Mouse (Mus musculus) heart, embryonic 12.5 days (tissue): Measurements from ENCODE around the gene Mgea5. TPM values are rescaled to one million over a fixed set of nuclear protein-coding genes. Genes with fewer than 3 reads are reported as not detected.

ENCODE experiments used
- ATAC-seq: fragments of 200-750 bp; cut with Nextera tagmentation; 2 replicates; pipeline ENCODE4 v1.8.0; 2017; ENCODE audit warnings: moderate TSS enrichment, moderate library complexity; ENCODE audit not compliant: insufficient number of reproducible peaks, low FRiP score
- H3K27ac ChIP-seq: fragments of 300-500 bp; sonication (generic); 2 replicates; pipeline ENCODE4 v1.5.1; 2016; ENCODE audit warnings: mild to moderate bottlenecking, moderate library complexity; ENCODE audit not compliant: poor library complexity, severe bottlenecking
- H3K27me3 ChIP-seq: fragments of 300-500 bp; sonication (generic); replicated peaks from 2 replicates; pipeline ENCODE4 v1.6.1; 2016; ENCODE audit warnings: mild to moderate bottlenecking, moderate library complexity
- H3K36me3 ChIP-seq: fragments of 300-500 bp; sonication (generic); 2 replicates; pipeline ENCODE4 v1.6.1; 2016; ENCODE audit warnings: mild to moderate bottlenecking, moderate library complexity
- H3K4me1 ChIP-seq: fragments of 300-500 bp; sonication (generic); replicated peaks from 2 replicates; pipeline ENCODE4 v1.6.1; 2016; ENCODE audit warnings: mild to moderate bottlenecking
- H3K4me2 ChIP-seq: fragments of 300-500 bp; sonication (generic); 2 replicates; pipeline ENCODE4 v1.6.1; 2016; ENCODE audit warnings: mild to moderate bottlenecking, moderate library complexity
- H3K4me3 ChIP-seq: fragments of 300-500 bp; sonication (generic); 2 replicates; pipeline ENCODE4 v1.5.1; 2016; ENCODE audit warnings: mild to moderate bottlenecking
- H3K9ac ChIP-seq: fragments of 300-500 bp; sonication (generic); 2 replicates; pipeline ENCODE4 v1.6.1; 2016; ENCODE audit warnings: mild to moderate bottlenecking, moderate library complexity
- H3K9me3 ChIP-seq: fragments of 300-500 bp; sonication (generic); replicated peaks from 2 replicates; pipeline ENCODE4 v1.6.1; 2016; ENCODE audit warnings: mild to moderate bottlenecking, moderate library complexity
- WGBS: fragments of 180-500 bp; shearing (Covaris S2); methylation state at CpG from one replicate; pipeline ENCODE4 v1.1.7; 2016; 5-methylcytosine and 5-hydroxymethylcytosine counted together
- polyA plus RNA-seq: library from polyadenylated mRNA; unstranded; fragments of >200 nt; fragmentation: Nextera tagmentation; extraction: Ambion mirVana; gene quantifications from 2 replicates; pipeline ENCODE4 v1.2.1, GENCODE M21; 2016

Mgea5 gene
- polyA plus RNA-seq, 1 experiment from 2014 or later, result 51.7 TPM

DNA sequence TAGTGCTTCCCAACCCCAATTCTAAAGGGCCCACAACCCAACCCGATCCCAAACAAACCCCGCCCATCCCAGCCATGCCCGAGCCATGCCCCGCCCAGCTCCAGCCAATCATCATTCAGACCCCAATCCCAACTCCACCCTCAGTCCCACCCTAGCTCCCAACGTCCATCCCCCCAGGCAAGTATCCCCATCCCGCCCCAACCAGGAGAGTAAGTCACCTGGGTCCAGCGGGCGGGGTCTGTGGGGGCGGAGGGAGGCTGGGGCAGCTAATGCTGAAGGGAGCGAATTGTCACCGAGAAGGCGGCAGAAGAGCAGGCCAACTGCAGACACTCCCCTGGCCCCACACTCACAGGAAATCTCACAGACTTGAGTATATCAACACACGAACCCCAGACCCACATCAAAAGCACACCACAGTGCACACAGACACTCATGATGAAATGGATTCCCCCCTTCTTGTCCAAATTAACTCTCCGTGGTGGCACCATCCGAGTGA lies 12.5 kb upstream of the Mgea5 start:
- no peak overlapping the region for H3K27ac ChIP-seq
- peak overlapping the region; percentile 58 for H3K4me2 ChIP-seq
- ATAC-seq, result peak; percentile 57; the same call in 1 of the 2 replicates
- peaks cover 9% of the 10 kb centered on the region; the same call in 1 of the 2 replicates for H3K4me1 ChIP-seq
- peak overlapping the region; percentile 13; the same call in 1 of the 2 replicates for H3K4me3 ChIP-seq
- peaks cover 3% of the 10 kb centered on the region for H3K27me3 ChIP-seq
- peak overlapping the region; percentile 49; the same call in 1 of the 2 replicates for H3K9ac ChIP-seq
- H3K9me3 ChIP-seq, result no peaks in the 10 kb centered on the region
- H3K36me3 ChIP-seq, result no peaks in the 10 kb centered on the region
- 15% methylated on average over 15 of the region's 15 CpGs for WGBS

DNA sequence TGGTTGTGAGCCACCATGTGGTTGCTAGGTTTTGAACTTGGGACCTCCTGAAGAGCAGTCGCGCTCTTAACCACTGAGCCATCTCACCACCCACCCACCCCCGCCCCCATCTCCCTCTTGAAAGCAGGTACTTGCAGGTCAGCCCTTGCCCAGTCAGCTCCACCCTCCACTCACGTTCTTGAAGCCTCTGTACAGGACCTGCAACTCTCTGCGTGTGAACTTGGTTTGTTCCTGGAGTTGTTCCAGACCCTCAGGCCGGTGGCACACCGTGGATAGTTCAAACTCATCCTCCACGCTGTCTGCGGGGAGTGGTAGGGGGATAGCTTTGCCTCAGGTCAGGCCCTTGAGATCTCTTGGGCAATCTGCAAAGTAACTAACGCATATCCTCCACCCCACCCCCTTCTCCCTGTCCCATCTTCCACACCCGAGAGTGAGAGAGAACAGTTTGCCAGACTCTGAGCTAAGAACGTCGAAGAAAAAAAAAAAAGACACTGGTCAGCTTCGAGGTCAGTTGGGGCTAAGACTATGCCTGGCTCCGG lies 11.8 kb upstream of the Mgea5 start:
- Histone ChIP-seq H3K4me1 (peaks cover 9% of the 10 kb centered on the region; the same call in 1 of the 2 replicates), H3K27me3 (peaks cover 3% of the 10 kb centered on the region), H3K4me3 (peak overlapping the region; percentile 13; the same call in 1 of the 2 replicates), H3K36me3 (no peaks in the 10 kb centered on the region), H3K27ac (no peak overlapping the region), H3K4me2 (peak overlapping the region; percentile 58), H3K9ac (no peak overlapping the region), H3K9me3 (no peaks in the 10 kb centered on the region)
- no peak for ATAC-seq
- WGBS, result 28% methylated on average over 15 of the region's 15 CpGs

DNA sequence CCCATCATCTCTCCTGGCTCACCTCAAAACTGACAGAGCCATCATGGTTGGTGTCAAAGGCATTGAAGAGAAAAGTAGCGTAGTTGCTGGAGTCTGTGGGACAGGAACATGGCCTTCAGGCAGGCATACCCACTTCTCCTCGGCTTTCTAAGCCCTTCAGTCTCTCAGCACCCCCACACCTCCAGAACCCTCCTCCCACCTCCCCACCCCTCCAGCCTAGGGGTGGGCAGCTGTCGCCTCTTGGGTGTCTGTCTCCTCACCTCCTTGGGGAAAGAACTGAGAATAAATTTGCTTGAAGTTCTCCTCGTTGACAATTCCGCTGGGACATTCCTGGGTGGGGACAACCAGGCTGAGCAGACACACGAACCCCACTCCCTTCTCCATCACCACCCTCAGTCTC lies 11.1 kb upstream of the Mgea5 start:
- no peak overlapping the region for H3K9ac ChIP-seq
- H3K27me3 ChIP-seq, result peaks cover 3% of the 10 kb centered on the region
- no peaks in the 10 kb centered on the region for H3K36me3 ChIP-seq
- peaks cover 9% of the 10 kb centered on the region; the same call in 1 of the 2 replicates for H3K4me1 ChIP-seq
- no peak overlapping the region for H3K4me2 ChIP-seq
- no peaks in the 10 kb centered on the region for H3K9me3 ChIP-seq
- H3K27ac ChIP-seq, result no peak overlapping the region
- no peak for ATAC-seq
- H3K4me3 ChIP-seq, result no peak overlapping the region
- 61% methylated on average over 6 of the region's 6 CpGs for WGBS

DNA sequence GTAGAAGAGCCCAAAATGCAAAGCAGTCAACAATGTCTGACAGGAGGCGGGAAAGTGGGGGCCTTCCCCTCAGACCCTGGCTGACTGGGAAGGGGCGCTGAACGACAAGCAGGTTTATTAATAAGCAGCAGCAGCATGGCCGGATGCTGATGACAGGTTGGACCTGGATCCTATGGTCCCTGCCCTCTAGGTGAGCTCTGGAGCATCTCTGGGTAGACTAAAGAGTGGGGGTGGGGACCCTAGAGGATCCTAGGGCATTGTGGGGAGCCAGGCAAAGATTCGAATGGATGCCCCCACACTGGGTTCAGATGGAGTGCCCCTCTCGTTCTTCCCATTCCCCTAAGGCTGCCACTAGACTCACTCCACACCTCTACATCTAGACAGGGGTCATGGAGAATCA lies 8.8 kb upstream of the Mgea5 start:
- H3K36me3 ChIP-seq, result no peaks in the 10 kb centered on the region
- 75% methylated on average over 6 of the region's 6 CpGs for whole genome bisulfite sequencing
- H3K27ac ChIP-seq, result no peak overlapping the region
- H3K4me2 ChIP-seq, result no peak overlapping the region
- H3K27me3 ChIP-seq, result peaks cover 3% of the 10 kb centered on the region
- no peaks in the 10 kb centered on the region for H3K9me3 ChIP-seq
- H3K9ac ChIP-seq, result no peak overlapping the region
- peaks cover 9% of the 10 kb centered on the region; the same call in 1 of the 2 replicates for H3K4me1 ChIP-seq
- H3K4me3 ChIP-seq, result no peak overlapping the region
- no peak for ATAC-seq

DNA sequence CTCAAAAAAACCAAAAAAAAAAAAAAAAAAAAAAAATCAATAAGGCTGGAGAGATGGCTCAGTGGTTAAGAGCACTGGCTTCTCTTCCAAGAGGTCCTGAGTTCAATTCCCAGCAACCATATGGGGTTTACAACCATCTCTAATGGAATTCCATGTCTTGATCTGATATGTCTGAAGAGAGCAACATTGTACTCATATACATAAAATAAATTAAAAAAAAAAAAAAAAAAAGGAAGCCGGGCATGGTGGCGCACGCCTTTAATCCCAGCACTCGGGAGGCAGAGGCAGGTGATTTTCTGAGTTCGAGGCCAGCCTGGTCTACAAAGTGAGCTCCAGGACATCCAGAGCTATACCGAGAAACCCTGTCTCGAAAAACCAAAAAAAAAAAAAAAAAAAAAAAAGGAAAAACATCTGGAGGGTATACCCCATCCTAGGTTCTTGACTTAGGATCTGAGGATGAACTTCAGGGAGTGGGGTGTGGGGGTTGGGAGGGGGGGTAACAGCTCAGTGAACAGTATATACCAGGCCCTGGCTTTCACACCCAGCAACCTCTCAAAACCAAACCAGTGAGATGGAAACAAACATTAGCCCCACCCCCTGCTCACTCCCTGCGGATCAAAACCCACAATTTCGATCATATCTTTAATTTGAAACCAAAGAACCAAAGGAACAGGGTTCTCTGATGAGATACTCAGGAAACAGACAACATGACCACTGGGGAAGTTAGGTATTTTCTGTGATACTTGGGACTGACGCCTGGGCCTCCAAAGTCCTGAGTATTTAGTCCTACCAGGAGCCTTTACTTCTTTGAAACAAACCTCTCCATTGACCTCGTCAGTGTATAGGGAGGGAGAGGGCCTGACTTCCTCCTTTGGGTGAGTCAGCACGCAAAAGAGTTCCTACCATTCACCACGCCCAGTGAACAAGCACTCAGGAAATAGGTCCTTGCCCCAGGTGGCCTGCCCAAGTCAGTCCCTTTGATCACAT lies 6.5 kb upstream of the Mgea5 start:
- WGBS, result 75% methylated on average over 13 of the region's 13 CpGs
- ATAC-seq, result peak; percentile 90
- H3K4me2 ChIP-seq, result no peak overlapping the region

DNA sequence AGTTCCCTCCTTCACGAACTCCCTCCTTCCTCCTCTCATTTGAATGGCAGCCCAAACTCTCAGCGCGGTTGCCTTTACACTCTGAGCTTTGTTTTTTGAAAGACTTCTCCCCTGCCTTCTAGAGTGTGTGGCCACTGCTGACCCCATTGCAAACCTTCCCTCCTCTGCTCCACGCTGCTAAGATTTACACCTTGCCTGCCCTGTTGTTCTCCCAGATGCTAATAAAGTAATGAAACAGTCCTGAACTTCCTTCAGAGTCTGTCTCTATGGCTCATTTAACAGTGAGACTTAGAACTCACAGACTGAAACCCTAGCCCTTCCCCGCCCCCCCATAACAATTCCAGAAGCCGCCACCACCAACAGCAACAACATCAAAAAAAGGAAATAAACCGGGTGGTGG lies 5.7 kb upstream of the Mgea5 start:
- Histone ChIP-seq H3K4me2 (no peak overlapping the region), H3K4me3 (no peak overlapping the region), H3K27ac (no peak overlapping the region), H3K9me3 (no peaks in the 10 kb centered on the region), H3K27me3 (no peaks in the 10 kb centered on the region), H3K4me1 (peaks cover 5% of the 10 kb centered on the region; the same call in 1 of the 2 replicates), H3K9ac (no peak overlapping the region), H3K36me3 (no peaks in the 10 kb centered on the region)
- no peak for ATAC-seq
- 80% methylated on average over 7 of the region's 7 CpGs for whole genome bisulfite sequencing

More for the DNA sequence above, 6.5 kb upstream of the Mgea5 start:
- H3K27ac ChIP-seq, result no peak overlapping the region
- no peaks in the 10 kb centered on the region for H3K9me3 ChIP-seq
- H3K4me1 ChIP-seq, result peaks cover 5% of the 10 kb centered on the region; the same call in 1 of the 2 replicates
- H3K36me3 ChIP-seq, result no peaks in the 10 kb centered on the region
- no peak overlapping the region for H3K4me3 ChIP-seq
- no peaks in the 10 kb centered on the region; the same call in 1 of the 2 replicates for H3K27me3 ChIP-seq
- no peak overlapping the region for H3K9ac ChIP-seq

DNA sequence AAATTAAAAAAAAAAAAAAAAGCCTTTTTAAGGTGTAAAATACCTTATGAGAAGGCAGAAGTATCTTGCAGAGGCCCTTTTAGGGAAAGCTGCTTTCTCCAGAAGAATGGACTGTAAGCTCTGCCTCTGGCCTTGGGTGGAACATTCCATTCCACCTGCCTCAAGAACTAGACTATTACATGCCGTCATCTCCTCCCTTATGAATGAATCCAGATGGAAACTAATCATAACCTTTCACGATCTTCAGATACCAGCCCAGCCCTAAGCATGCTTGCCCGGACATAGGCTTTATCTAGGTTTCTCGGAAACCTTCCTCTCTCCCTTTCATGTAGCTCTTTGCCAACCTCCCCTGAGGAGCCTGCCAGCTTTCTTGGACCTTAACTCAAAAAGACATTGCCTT lies 4.7 kb upstream of the Mgea5 start:
- no peak overlapping the region for H3K27ac ChIP-seq
- WGBS, result 41% methylated on average over 4 of the region's 4 CpGs
- no peak overlapping the region for H3K4me2 ChIP-seq
- no peak overlapping the region for H3K4me3 ChIP-seq
- H3K36me3 ChIP-seq, result no peaks in the 10 kb centered on the region
- H3K27me3 ChIP-seq, result no peaks in the 10 kb centered on the region
- H3K9ac ChIP-seq, result no peak overlapping the region
- H3K4me1 ChIP-seq, result peaks cover 8% of the 10 kb centered on the region
- no peak for ATAC-seq
- no peaks in the 10 kb centered on the region for H3K9me3 ChIP-seq

DNA sequence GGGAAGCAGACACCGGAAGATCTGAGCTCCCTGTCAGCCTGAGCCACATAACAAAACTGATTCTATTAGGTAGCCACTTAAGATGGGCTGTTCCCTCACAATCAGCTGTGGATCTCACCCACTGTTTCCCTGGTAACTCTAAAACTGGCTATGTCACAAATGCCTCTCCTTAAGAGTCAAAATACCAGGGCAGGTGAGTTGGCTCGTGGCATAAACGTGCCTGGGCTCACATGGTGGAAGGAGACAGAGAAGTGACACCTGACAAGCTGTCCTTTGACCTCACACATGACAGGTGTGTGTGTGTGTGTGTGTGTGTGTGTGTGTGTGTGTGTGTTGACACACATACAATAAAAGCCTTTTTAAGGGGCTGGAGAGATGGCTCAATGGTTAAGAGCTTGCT lies 3.8 kb upstream of the Mgea5 start:
- ATAC-seq, result no peak
- no peak overlapping the region for H3K4me2 ChIP-seq
- no peak overlapping the region for H3K27ac ChIP-seq
- no peak overlapping the region for H3K4me3 ChIP-seq
- H3K9me3 ChIP-seq, result no peaks in the 10 kb centered on the region
- peaks cover 3% of the 10 kb centered on the region; the same call in 1 of the 2 replicates for H3K4me1 ChIP-seq
- WGBS, result 80% methylated on average over 3 of the region's 3 CpGs
- H3K36me3 ChIP-seq, result no peaks in the 10 kb centered on the region
- no peak overlapping the region for H3K9ac ChIP-seq
- H3K27me3 ChIP-seq, result no peaks in the 10 kb centered on the region

DNA sequence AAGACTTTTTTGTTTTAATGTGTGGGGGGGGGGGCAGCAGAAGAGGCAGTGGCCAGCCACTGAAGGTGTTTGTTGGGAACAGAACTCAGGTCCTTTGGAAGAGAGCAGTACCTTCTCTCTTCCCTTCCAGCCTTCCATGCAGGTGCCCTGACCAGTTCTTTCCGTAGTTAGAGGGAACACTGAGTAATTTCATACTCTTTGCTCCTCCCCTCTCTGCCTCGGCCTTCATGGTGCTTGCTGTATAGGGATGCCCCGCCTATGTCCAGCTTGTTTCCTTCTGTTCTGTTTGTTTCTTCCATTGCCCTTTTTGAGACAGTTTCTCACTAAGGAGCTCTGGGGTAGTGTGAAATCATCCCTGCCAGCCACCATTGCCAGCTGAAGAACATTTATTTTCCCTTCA lies 1.8 kb upstream of the Mgea5 start:
- Histone ChIP-seq H3K36me3 (peaks cover 5% of the 10 kb centered on the region; the same call in 1 of the 2 replicates), H3K9me3 (no peaks in the 10 kb centered on the region), H3K4me1 (peaks cover 16% of the 10 kb centered on the region), H3K4me2 (no peak overlapping the region), H3K4me3 (no peak overlapping the region), H3K27me3 (no peaks in the 10 kb centered on the region), H3K9ac (no peak overlapping the region), H3K27ac (no peak overlapping the region)
- no peak for ATAC-seq
- 68% methylated on average over 3 of the region's 3 CpGs for WGBS

DNA sequence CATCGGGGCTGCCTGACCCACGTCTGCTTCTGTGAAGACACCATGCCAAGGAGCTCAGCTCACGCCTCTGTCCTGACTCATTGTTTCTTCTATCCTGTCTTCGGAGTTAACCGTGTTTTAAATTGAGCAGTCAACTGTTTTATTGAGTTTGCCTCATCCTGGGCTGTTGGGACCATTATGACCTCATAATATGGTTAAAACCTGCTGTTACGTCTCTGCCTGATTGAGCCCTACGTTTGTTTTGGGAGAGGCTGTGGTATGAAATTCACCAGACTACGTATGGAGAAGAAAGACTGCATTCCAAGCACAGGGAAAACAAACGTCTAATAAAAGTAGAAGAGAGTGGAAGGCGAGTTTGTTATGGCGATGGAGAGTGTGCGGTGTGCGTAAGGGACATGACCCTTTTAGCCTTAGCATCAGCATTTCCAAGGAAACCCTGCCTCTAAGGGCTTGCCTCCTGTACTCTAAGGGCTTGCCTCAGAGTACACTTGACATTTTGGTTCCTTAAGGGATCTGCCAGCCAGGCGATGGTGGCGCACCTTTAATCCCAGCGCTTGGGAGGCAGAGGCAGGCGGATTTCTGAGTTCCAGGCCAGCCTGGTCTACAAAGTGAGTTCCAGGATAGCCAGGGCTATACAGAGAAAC lies 418 bp upstream of the Mgea5 start:
- H3K4me1 ChIP-seq, result peaks cover 24% of the 10 kb centered on the region
- peak overlapping the region; percentile 98 for H3K27ac ChIP-seq
- no peaks in the 10 kb centered on the region for H3K9me3 ChIP-seq
- peak overlapping the region; percentile 67 for H3K9ac ChIP-seq
- peaks cover 20% of the 10 kb centered on the region; the same call in 1 of the 2 replicates for H3K36me3 ChIP-seq
- no peak for ATAC-seq
- 31% methylated on average over 17 of the region's 17 CpGs for WGBS
- H3K27me3 ChIP-seq, result no peaks in the 10 kb centered on the region
- H3K4me3 ChIP-seq, result peak overlapping the region; percentile 76
- H3K4me2 ChIP-seq, result peak overlapping the region; percentile 77
